Mouse (Mus musculus) frontal cortex, postnatal 25 days (tissue): ENCODE results near the gene Zranb3.
"Not testable (repeated sequence)": the region's sequence is repeated elsewhere in the genome, so short reads cannot be mapped to it uniquely, and the experiment has no call there.

Experiments used
- DNase-seq, 2 experiments: peaks; one replicate each; pipeline ENCODE4 v3.0.0; 2022; ENCODE audit warnings: low spot score in 2 of 2

Zranb3 gene

DNA sequence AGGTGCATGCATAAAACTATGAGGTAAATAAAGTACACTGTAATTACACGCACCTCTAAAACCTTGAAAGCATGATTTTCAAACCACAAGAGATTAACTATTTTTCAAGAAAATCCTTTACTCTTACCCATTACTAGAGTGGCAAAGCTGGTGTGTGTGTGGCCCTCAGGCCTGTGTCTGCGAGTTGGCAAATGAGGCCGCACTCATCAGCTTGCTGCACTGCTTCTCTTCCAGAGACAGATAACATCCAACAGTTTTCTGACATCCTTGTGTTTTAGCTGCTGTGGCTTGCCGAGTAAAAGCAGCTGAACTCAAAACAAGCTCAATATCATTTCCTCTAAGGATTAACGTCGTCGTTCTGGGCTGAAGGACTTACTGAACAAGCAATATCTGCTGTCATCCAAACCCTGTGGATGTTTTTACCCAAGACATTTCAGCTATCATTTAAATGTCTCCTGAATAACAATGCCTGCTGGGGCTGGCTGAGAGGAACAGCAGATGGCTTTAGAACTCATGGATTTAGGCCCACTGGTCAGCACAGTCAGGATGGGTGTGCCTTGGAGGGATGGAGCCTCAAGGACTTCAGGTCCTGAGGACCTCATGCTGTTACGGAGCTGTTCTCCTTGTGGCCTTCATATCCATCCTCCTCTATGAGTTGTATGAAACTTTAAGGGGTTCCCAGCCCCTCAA lies 42.0 kb downstream of the Zranb3 start:
- DNase-seq: no peak

DNA sequence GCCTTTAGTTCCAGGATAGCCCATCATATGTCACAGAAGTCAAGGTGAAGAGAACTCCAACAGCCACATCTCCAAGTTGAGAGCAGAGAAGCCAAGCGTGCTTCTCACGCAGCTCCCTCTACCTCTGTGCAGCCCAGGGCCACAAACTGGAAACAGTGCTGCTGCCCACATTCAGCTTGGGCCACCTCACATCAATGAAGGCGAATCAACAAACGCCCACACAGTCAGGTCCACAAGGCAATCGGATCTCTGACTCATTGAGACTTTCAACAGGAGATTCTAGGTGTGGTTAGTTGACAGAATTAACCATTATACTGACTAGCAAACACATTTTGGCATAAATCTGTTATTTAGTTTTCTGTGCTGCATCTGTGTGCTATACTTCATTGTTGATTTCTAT lies 44.2 kb downstream of the Zranb3 start:
- no peak for DNase-seq

GRCm38 (mm10) chr1:128057269-128057668 lies 45.6 kb downstream of the Zranb3 start:
- no peak for DNase-seq

- DNase-seq: no peak
Observed at GRCm38 (mm10) chr1:128046920-128047319, 55.9 kb downstream of the Zranb3 start.

DNA sequence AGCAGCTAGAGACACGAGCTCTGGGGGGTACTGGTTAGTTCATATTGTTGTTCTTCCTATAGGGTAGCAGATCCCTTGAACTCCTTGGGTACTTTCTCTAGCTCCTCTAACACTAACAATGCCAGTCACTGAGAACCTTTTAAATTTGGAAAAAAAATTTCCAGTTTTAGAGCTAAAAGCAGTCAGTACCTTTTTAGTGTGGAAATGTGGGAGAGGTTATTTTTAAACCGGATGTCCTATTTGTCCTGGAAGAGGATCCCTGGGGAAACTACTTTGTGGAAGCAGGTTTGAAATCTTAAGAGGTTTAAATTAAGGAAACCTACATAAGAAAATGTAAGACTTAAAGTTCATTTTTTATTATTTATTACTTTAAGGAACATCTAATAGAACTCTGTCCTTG lies 56.4 kb downstream of the Zranb3 start:
- no peak for DNase-seq

GRCm38 (mm10) chr1:128044181-128044580 lies 58.7 kb downstream of the Zranb3 start:
- DNase-seq: no peak

DNA sequence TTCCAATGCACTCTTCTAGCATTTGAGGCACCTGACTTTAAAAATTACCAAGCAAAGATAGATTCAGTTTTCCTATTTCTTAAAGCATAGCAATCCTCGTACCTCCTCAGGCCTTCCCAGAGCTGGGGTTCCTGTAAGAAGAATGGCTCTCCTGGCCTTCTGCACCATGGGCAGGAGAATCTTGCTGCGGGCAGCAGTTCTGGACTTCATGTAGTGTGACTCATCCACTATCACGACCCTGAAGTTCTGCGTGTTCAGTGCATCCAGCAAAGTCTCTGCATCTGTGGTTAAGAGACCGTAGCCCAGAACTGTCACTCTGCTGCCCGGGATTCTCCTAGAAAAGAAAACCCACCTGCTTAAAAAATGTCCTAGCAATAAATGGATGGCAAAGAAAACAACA lies 66.6 kb downstream of the Zranb3 start:
- no peak for DNase-seq

DNA sequence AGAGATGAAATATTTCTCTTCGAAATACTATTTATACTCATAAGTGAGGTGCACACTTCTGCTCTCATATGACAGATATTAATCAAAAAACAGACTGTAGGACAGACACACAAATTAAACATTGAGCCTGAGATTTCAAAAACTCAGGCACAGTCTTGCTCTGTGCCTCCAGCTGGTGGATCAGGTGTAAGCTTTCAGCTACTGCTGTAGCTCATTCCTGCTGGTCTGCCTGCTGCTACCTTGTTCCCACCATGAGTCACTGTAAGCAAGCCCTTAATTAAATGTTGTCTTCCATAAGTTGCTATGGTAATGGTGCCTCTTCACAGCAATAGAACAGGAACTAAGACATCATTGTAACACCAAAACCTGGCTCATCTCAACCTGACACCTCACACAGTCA lies 70.7 kb downstream of the Zranb3 start:
- no peak for DNase-seq

DNA sequence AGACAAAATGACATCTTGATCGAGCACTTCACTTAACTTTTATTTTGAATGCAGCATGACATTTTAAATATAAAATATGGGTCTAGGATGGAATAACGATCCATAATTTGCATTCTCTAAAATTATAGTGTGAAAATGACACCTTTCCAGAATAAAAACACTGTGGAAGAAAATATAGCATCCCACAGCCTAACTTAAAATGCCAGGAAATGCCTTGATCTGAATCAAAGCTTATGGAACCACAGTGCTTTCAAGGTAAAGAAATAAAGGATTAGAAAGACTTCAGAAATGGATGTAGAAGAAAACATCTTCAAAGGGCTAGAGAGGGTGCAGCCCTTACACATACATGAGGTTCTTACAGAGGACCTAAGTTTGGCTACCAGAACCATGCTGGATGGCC lies 71.3 kb downstream of the Zranb3 start:
- no peak for DNase-seq

DNA sequence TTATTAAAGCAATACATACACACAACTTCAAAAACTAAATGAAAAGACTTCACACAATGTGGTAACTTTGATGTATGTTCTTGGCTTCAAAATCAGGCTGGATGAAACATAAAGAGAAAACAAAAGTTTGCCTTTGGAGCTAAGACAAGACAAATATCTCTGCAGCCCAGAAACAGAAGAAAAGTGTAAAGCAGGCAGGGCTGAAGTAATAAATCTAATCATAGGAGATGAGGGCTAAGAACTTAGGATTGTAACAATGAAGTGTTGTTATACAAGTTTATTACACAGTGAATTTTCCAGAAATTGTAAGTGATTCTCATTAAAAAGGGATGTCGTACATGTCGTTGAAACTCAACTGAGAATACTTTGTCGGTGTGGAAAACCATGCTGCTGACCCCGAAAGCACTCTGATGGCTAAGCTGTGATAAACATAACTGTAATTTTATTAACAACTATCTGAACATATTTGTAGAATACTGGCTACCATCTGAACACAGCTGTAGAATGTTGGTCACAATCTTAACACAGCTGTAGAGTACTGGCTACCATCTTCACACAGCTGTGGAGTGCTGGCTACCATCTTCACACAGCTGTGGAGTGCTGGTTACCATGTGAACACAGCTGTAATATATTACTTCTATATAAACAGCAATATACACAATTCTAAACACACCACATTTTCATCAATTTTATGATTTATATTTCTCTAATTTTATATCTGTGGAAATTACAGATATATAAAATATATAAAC lies 78.3 kb downstream of the Zranb3 start:
- DNase-seq: no peak

DNA sequence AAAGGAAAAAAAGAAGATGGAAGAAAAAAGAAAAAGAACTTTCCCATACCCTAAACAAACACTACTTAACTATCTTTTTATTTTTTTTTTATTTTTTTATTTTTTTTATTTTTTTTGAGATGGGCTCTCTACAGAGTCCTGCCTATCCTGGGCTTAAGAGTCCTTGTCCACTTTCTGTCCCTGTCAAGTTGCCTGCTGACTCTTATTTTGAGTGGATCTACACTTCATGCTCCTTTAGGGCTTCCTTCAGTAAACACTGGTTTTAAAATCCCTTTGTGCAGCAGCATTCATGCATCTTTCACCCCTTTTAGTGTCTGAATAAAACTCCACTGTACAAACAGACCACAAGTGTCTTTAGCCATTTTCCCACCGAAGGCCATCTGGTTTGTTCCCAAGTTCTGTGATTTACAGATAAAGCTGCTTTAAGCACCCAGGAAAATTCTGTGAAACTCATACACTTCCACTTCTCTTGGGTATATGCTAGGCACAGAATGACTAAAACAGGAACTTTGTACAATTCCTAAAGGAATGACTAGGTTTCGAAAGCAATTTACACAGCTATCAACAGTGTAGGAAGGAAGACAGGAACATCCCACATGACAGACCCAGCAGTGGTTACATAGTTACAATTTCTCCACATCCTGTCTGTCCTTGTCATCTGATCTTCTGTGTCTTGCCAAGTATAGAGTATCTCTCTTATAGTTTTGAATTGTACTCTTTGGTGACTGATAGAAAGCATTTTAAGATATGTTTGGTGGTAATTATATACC lies 82.7 kb downstream of the Zranb3 start:
- no peak for DNase-seq

- no peak for DNase-seq
Observed at GRCm38 (mm10) chr1:128016035-128016492, 86.8 kb downstream of the Zranb3 start.

- DNase-seq: no peak
Observed at GRCm38 (mm10) chr1:128013698-128014386, 89.0 kb downstream of the Zranb3 start.

DNA sequence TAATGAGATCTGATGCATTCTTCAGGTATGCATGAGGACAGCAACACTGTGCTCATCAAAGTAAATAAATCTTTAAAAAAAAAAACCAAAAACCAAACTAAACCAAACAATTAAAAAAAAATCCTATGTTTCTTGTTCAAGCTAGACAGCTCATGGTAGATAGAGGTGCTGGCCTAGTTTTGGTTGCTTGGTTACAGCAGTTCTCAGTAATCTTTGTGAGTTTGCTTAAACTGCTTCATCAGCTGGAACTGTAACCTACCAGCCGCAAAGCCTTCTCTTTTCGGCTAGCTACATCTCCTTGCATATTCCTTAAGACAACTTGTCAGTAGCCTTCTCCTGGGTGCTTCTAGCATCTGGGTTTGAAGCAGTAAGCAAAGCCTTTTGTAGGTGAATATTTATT lies 93.1 kb downstream of the Zranb3 start:
- no peak for DNase-seq

DNA sequence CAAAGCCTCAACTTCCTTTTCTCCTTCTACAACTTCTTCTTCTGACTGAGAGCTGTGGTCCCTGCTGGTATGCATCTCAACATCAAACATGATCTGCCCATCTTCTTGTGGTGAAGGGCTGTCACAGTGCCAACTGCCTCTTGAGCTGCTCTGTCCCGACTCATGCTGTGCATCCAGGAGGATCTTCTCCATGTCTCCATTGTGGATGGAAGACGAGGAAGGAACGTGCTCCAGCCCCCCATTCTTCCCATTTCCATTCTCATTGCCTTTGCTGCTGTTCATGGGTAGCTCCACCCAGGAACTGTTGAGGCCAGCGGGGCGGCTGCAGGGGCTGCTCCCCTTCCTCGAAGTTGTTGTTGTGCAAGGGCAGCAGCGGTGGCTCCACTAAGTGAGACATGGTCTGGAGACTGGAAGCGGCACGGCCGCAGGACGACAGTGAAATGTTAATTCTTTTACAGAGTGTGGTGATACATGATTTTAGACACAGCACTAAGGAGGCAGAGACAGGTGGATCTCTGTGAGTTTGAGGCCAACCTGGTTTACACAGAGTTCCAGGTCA lies 96.7 kb downstream of the Zranb3 start:
- DNase-seq: not testable (repeated sequence)

- DNase-seq: no peak
Observed at GRCm38 (mm10) chr1:128004371-128004720, 98.5 kb downstream of the Zranb3 start.

- DNase-seq: no peak
Observed at GRCm38 (mm10) chr1:128003712-128004370, 99.0 kb downstream of the Zranb3 start.

DNA sequence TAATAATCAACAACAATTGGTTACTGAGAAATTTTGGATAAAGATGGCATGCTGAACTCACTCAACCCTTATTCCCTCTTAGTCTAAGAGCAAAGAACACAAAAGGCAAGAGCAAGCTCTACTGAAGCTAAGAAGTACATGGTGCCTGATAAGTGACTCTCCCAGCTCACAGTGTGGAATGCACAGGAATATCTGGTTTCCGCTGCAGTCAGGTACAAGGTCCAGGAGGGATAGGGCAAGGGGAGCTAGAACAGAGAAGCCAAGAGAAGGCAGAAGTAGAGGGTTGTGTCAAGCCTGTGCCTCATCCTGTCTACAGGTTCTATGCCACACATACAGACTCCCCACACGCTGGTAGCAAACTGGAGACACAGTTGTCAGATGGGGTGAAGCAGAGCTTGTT lies 100.7 kb downstream of the Zranb3 start:
- no peak for DNase-seq

- not testable (repeated sequence) for DNase-seq
Observed at GRCm38 (mm10) chr1:128000931-128001330, 101.9 kb downstream of the Zranb3 start.

GRCm38 (mm10) chr1:127993892-127994291 lies 109.0 kb downstream of the Zranb3 start:
- DNase-seq: no peak
